Mouse (Mus musculus): ENCODE data around the gene Spint1. TPM values are rescaled to one million over a fixed set of nuclear protein-coding genes. Genes with fewer than 3 reads are reported as not detected.

Spint1 gene
- polyA plus RNA-seq, 1 experiment, result 367 TPM

- peaks cover 20% of the 10 kb centered on the region for H3K36me3 ChIP-seq (ENCODE audit: control insufficient read depth, insufficient read depth, low read length)
- TF ChIP-seq POLR2A (IDR thresholded peaks at IDR 0.05; ENCODE audit: low read depth, low read length) (no peak), CTCF (IDR thresholded peaks at IDR 0.05; ENCODE audit: extremely low read depth, insufficient read length, insufficient replicate concordance, low read depth, low read length) (no peak)
- H3K27me3 ChIP-seq (ENCODE audit: control insufficient read depth, insufficient read depth, low read length), result no peaks in the 10 kb centered on the region
- peaks cover 3% of the 10 kb centered on the region; the same call in 1 of the 2 replicates for H3K4me1 ChIP-seq (ENCODE audit: control insufficient read depth, insufficient read depth, insufficient read length, low read length)
- H3K4me3 ChIP-seq (ENCODE audit: low read depth, low read length), result peak overlapping the region; percentile 67
- under 1% methylated on average over 13 of the region's 13 CpGs for whole genome bisulfite sequencing
- 0 out of 2 replicates have a peak overlapping the region, but pooled peaks have one; percentile 2 for H3K27ac ChIP-seq (ENCODE audit: insufficient read depth, low read depth, low read length)
These were observed 28.0 kb upstream of the Spint1 start for GRCm38 (mm10) chr2:119209176-119209507.

- H3K36me3 ChIP-seq (ENCODE audit: control insufficient read depth, insufficient read depth, low read length), result no peaks in the 10 kb centered on the region; the same call in 1 of the 2 replicates
- peak within 1 kb of the TSS; percentile 92 for H3K27ac ChIP-seq (ENCODE audit: insufficient read depth, low read depth, low read length)
- peaks cover 14% of the 10 kb centered on the region for H3K4me1 ChIP-seq (ENCODE audit: control insufficient read depth, insufficient read depth, insufficient read length, low read length)
- H3K4me3 ChIP-seq (ENCODE audit: low read depth, low read length), result peak within 1 kb of the TSS; percentile 76
- TF ChIP-seq CTCF (IDR thresholded peaks at IDR 0.05; ENCODE audit: extremely low read depth, insufficient read length, insufficient replicate concordance, low read depth, low read length) (no peak), POLR2A (IDR thresholded peaks at IDR 0.05; ENCODE audit: low read depth, low read length) (no peak)
- H3K27me3 ChIP-seq (ENCODE audit: control insufficient read depth, insufficient read depth, low read length), result no peaks in the 10 kb centered on the region
- 24% methylated on average over 6 of the region's 6 CpGs for whole genome bisulfite sequencing
These were observed 7.1 kb upstream of the Spint1 start, which contains the start of gene Ppp1r14d for GRCm38 (mm10) chr2:119229775-119230704. Gene Ppp1r14d, minus strand, starts transcription at chr2:119229906.

DNA sequence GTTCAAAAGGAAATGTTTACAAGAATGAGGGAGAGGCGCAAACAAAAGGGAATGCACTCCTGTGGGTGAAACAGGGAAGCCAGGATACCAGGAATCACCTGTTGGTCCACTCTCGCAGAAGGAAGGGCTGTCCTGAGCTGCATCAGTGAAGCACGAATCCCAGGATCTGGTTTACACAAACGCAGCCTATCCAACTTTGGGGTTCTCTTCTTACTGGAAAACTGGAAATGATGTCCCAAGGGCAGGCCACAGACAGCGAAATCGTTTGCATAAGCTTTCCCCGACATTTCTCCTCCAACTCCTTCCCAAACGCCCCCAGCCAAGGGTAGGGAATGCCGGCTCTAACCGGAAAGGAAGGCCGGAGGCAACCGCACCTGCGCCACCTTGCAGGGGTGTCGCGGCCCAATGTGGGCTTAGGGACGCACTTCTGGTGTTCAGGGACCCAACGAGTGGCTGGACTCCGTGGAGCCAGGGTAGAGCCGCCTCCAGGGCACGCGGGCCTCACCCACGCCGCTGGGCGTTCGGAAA is 416 bp upstream of the Spint1 start:
- TF ChIP-seq CTCF (IDR thresholded peaks at IDR 0.05; ENCODE audit: extremely low read depth, insufficient read length, insufficient replicate concordance, low read depth, low read length) (no peak), POLR2A (IDR thresholded peaks at IDR 0.05; ENCODE audit: low read depth, low read length) (no peak)
- Histone ChIP-seq H3K27ac (ENCODE audit: insufficient read depth, low read depth, low read length) (peak overlapping the region; percentile 96), H3K4me1 (ENCODE audit: control insufficient read depth, insufficient read depth, insufficient read length, low read length) (peaks cover 11% of the 10 kb centered on the region), H3K4me3 (ENCODE audit: low read depth, low read length) (peak overlapping the region; percentile 83), H3K36me3 (ENCODE audit: control insufficient read depth, insufficient read depth, low read length) (peaks cover 13% of the 10 kb centered on the region; the same call in 1 of the 2 replicates), H3K27me3 (ENCODE audit: control insufficient read depth, insufficient read depth, low read length) (no peaks in the 10 kb centered on the region)
- 7% methylated on average over 25 of the region's 25 CpGs for WGBS

DNA sequence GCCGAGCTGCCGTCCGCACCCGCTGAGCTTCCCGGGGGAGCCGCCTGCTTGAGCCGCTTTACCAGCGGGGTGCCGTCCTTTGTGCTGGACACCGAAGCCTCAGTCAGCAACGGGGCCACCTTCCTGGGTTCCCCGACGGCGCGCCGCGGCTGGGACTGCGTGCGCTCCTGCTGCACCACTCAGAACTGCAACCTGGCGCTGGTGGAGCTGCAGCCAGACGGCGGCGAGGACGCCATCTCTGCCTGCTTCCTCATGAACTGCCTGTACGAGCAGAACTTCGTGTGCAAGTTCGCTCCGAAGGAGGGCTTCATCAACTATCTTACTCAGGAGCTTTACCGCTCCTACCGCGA is 684 bp downstream of the Spint1 start:
- H3K4me1 ChIP-seq (ENCODE audit: control insufficient read depth, insufficient read depth, insufficient read length, low read length), result peaks cover 17% of the 10 kb centered on the region
- H3K4me3 ChIP-seq (ENCODE audit: low read depth, low read length), result peak overlapping the region; percentile 83
- TF ChIP-seq POLR2A (IDR thresholded peaks at IDR 0.05; ENCODE audit: low read depth, low read length), result no peak
- no peak for TF ChIP-seq CTCF (IDR thresholded peaks at IDR 0.05; ENCODE audit: extremely low read depth, insufficient read length, insufficient replicate concordance, low read depth, low read length)
- H3K27me3 ChIP-seq (ENCODE audit: control insufficient read depth, insufficient read depth, low read length), result no peaks in the 10 kb centered on the region
- peak overlapping the region; percentile 96 for H3K27ac ChIP-seq (ENCODE audit: insufficient read depth, low read depth, low read length)
- WGBS, result 3% methylated on average over 31 of the region's 31 CpGs
- peaks cover 20% of the 10 kb centered on the region; the same call in 1 of the 2 replicates for H3K36me3 ChIP-seq (ENCODE audit: control insufficient read depth, insufficient read depth, low read length)

GRCm38 (mm10) chr2:119238671-119239070 is 1.5 kb downstream of the Spint1 start:
- peaks cover 21% of the 10 kb centered on the region for H3K4me1 ChIP-seq (ENCODE audit: control insufficient read depth, insufficient read depth, insufficient read length, low read length)
- no peak for TF ChIP-seq CTCF (IDR thresholded peaks at IDR 0.05; ENCODE audit: extremely low read depth, insufficient read length, insufficient replicate concordance, low read depth, low read length)
- TF ChIP-seq POLR2A (IDR thresholded peaks at IDR 0.05; ENCODE audit: low read depth, low read length), result peak; percentile 71
- 32% methylated on average over 2 of the region's 2 CpGs for WGBS
- peaks cover 24% of the 10 kb centered on the region for H3K36me3 ChIP-seq (ENCODE audit: control insufficient read depth, insufficient read depth, low read length)
- H3K27ac ChIP-seq (ENCODE audit: insufficient read depth, low read depth, low read length), result peak overlapping the region; percentile 96
- H3K27me3 ChIP-seq (ENCODE audit: control insufficient read depth, insufficient read depth, low read length), result no peaks in the 10 kb centered on the region
- H3K4me3 ChIP-seq (ENCODE audit: low read depth, low read length), result peak overlapping the region; percentile 83

- Histone ChIP-seq H3K27me3 (ENCODE audit: control insufficient read depth, insufficient read depth, low read length) (no peaks in the 10 kb centered on the region), H3K27ac (ENCODE audit: insufficient read depth, low read depth, low read length) (peak overlapping the region; percentile 96), H3K36me3 (ENCODE audit: control insufficient read depth, insufficient read depth, low read length) (peaks cover 39% of the 10 kb centered on the region), H3K4me1 (ENCODE audit: control insufficient read depth, insufficient read depth, insufficient read length, low read length) (peaks cover 22% of the 10 kb centered on the region), H3K4me3 (ENCODE audit: low read depth, low read length) (peak overlapping the region; percentile 83)
- WGBS, result 16% methylated on average over 4 of the region's 4 CpGs
- TF ChIP-seq CTCF (IDR thresholded peaks at IDR 0.05; ENCODE audit: extremely low read depth, insufficient read length, insufficient replicate concordance, low read depth, low read length) (no peak), POLR2A (IDR thresholded peaks at IDR 0.05; ENCODE audit: low read depth, low read length) (peak; percentile 86; the same call in 1 of the 2 replicates)
These were observed 3.1 kb downstream of the Spint1 start for GRCm38 (mm10) chr2:119240075-119240818.
